Mouse (Mus musculus) E14TG2a.4 (cell line): Measurements from ENCODE around the gene Prkn.

Source experiments
- CTCF ChIP-seq: conservative IDR thresholded peaks from 2 replicates; pipeline ENCODE4 v1.5.1; 2014; ENCODE audit warnings: low read length
- NANOG ChIP-seq: IDR thresholded peaks from 2 replicates; pipeline ENCODE4 v1.6.1; 2014; ENCODE audit warnings: borderline replicate concordance, low read length, mixed read lengths
- POU5F1 ChIP-seq: IDR thresholded peaks from 2 replicates; pipeline ENCODE4 v1.6.1; 2014; ENCODE audit warnings: low read length, borderline replicate concordance

- TF ChIP-seq CTCF, result no peak
- no peak for TF ChIP-seq POU5F1
- TF ChIP-seq NANOG, result no peak
Measured at GRCm38 (mm10) chr17:11978260-11978821, 1138.2 kb downstream of the Prkn start.
